Mouse (Mus musculus) thymus, adult 2 months (tissue): Measurements from ENCODE around the gene Nsmce1.

Experiments
- CTCF ChIP-seq: fragments of 200-500 bp; IDR thresholded peaks from 2 replicates; pipeline ENCODE4 v1.5.1; 2012; ENCODE audit warnings: mild to moderate bottlenecking, control low read depth, low read length, moderate library complexity, borderline replicate concordance; ENCODE audit not compliant: control insufficient read depth, poor library complexity, insufficient read depth; ENCODE audit errors: extremely low read depth
- POLR2A ChIP-seq: fragments of 200-500 bp; IDR thresholded peaks from 2 replicates; pipeline ENCODE4 v1.6.1; 2012; ENCODE audit warnings: mild to moderate bottlenecking, low read length, control low read depth, moderate library complexity; ENCODE audit not compliant: control insufficient read depth, poor library complexity, insufficient read depth; ENCODE audit errors: extremely low read depth

DNA sequence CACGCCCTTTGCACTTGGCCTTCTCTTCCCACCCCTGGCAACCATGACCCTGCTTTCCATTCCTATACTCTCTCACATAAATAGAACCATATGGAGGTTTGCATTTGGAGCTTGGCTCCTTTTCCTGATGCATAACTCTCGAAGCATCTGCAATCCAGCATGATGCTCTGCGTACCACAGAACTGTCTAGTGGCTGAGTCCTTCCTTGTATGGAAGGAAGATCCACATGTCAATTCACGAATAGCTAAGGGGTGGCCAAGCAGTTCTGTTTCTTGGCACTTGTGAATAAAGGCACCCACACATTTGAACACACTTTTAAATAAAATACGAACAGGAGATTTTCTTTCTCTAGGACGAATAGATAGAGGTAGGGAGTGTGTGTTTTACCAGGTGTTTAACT is 26.1 kb upstream of the Nsmce1 start:
- no peak for TF ChIP-seq CTCF
- TF ChIP-seq POLR2A: no peak
